Mouse (Mus musculus): ENCODE measurements at regions not wholly inside any gene's neighbourhood (a gene's known extent, or its start where the extent isn't known, plus 50 kb on each side); places are given as distances from the start of the nearest gene placed in this dataset.

GRCm38 (mm10) chr4:55292701-55293100 is 57.1 kb upstream of the Rad23b start:
- no peak for TF ChIP-seq CHD2 (IDR thresholded peaks at IDR 0.05; ENCODE audit: low read depth, low read length)
- no peak for TF ChIP-seq ZC3H11A (IDR thresholded peaks at IDR 0.05; ENCODE audit: borderline replicate concordance, low read depth, low read length)
- no peak for TF ChIP-seq MAFK (IDR thresholded peaks at IDR 0.05; ENCODE audit: insufficient read depth, low read depth, low read length)

Measured in ES-E14 (cell line).